Mouse (Mus musculus) limb, embryonic 15.5 days (tissue): ENCODE data around the gene Ndufa8. TPM values are rescaled to one million over a fixed set of nuclear protein-coding genes. Genes with fewer than 3 reads are reported as not detected.

Experiments used
- ATAC-seq: fragments of 200-750 bp; cut with Nextera tagmentation; 2 replicates; pipeline ENCODE4 v1.8.0; 2017; ENCODE audit warnings: low read depth, moderate TSS enrichment; ENCODE audit not compliant: insufficient number of reproducible peaks, low FRiP score, low TSS enrichment
- H3K27ac ChIP-seq: fragments of 300-500 bp; sonication (generic); 2 replicates; pipeline ENCODE4 v1.5.1; 2015; ENCODE audit warnings: moderate library complexity, mild to moderate bottlenecking, inconsistent platforms
- H3K27me3 ChIP-seq: fragments of 300-500 bp; sonication (generic); 2 replicates; pipeline ENCODE4 v1.6.1; 2015; ENCODE audit warnings: inconsistent platforms
- H3K36me3 ChIP-seq: fragments of 300-500 bp; sonication (generic); 2 replicates; pipeline ENCODE4 v1.6.1; 2015; ENCODE audit warnings: inconsistent platforms
- H3K4me1 ChIP-seq: fragments of 300-500 bp; sonication (generic); 2 replicates; pipeline ENCODE4 v1.6.1; 2015; ENCODE audit warnings: inconsistent platforms
- H3K4me2 ChIP-seq: fragments of 300-500 bp; sonication (generic); 2 replicates; pipeline ENCODE4 v1.6.1; 2015; ENCODE audit warnings: mild to moderate bottlenecking, inconsistent platforms
- H3K4me3 ChIP-seq: fragments of 300-500 bp; sonication (generic); 2 replicates; pipeline ENCODE4 v1.5.1; 2015; ENCODE audit warnings: mild to moderate bottlenecking, inconsistent platforms
- H3K9ac ChIP-seq: fragments of 300-500 bp; sonication (generic); 2 replicates; pipeline ENCODE4 v1.6.1; 2015; ENCODE audit warnings: inconsistent platforms
- H3K9me3 ChIP-seq: fragments of 300-500 bp; sonication (generic); 2 replicates; pipeline ENCODE4 v1.6.1; 2016; ENCODE audit warnings: inconsistent platforms
- WGBS: fragments of 180-500 bp; shearing (Covaris S2); methylation state at CpG from one replicate; pipeline ENCODE4 v1.1.7; 2015; 5-methylcytosine and 5-hydroxymethylcytosine counted together
- polyA plus RNA-seq: library from polyadenylated mRNA; unstranded; fragments of >200 nt; fragmentation: Nextera tagmentation; extraction: Ambion mirVana; gene quantifications from 2 replicates; pipeline ENCODE4 v1.2.1, GENCODE M21; 2015

Gene Ndufa8
- polyA plus RNA-seq: 210 and 231 TPM in 2 replicates

GRCm38 (mm10) chr2:36048748-36049566, at the start of gene Ndufa8, which contains the start of gene Morn5:
Gene Ndufa8 (minus strand): TSS chr2:36049406.
Gene Morn5 (plus strand): TSS chr2:36049458.
- Histone ChIP-seq H3K4me1 (peaks cover 15% of the 10 kb centered on the region), H3K27ac (peak within 1 kb of the TSS; percentile 58), H3K9ac (peak within 1 kb of the TSS; percentile 68), H3K27me3 (no peaks in the 10 kb centered on the region), H3K4me3 (peak within 1 kb of the TSS; percentile 78), H3K36me3 (peaks cover 14% of the 10 kb centered on the region), H3K4me2 (peak within 1 kb of the TSS; percentile 62), H3K9me3 (no peaks in the 10 kb centered on the region)
- WGBS: under 1% methylated on average over 44 of the region's 44 CpGs
- peak; percentile 96 for ATAC-seq

- H3K4me3 ChIP-seq: no peak overlapping the region
- H3K4me2 ChIP-seq: no peak overlapping the region
- H3K36me3 ChIP-seq: no peaks in the 10 kb centered on the region
- H3K9me3 ChIP-seq: no peaks in the 10 kb centered on the region
- 6% methylated on average over 5 of the region's 5 CpGs for WGBS
- no peak for ATAC-seq
- H3K27me3 ChIP-seq: peaks cover 99% of the 10 kb centered on the region
- peaks cover 16% of the 10 kb centered on the region for H3K4me1 ChIP-seq
- H3K27ac ChIP-seq: no peak overlapping the region
- H3K9ac ChIP-seq: no peak overlapping the region
Measured at GRCm38 (mm10) chr2:36098021-36098420, 48.8 kb upstream of the Ndufa8 start.

GRCm38 (mm10) chr2:36097129-36097815, 48.1 kb upstream of the Ndufa8 start:
- no peak for ATAC-seq
- Histone ChIP-seq H3K27me3 (peaks cover 99% of the 10 kb centered on the region), H3K4me2 (no peak overlapping the region), H3K9me3 (no peaks in the 10 kb centered on the region), H3K36me3 (no peaks in the 10 kb centered on the region), H3K4me3 (no peak overlapping the region), H3K27ac (no peak overlapping the region), H3K4me1 (peaks cover 9% of the 10 kb centered on the region), H3K9ac (no peak overlapping the region)
- 5% methylated on average over 18 of the region's 18 CpGs for WGBS

GRCm38 (mm10) chr2:36093914-36094475, 44.8 kb upstream of the Ndufa8 start:
- no peak overlapping the region for H3K4me3 ChIP-seq
- peaks cover 19% of the 10 kb centered on the region for H3K4me1 ChIP-seq
- WGBS: 4% methylated on average over 31 of the region's 31 CpGs
- ATAC-seq: no peak
- H3K27me3 ChIP-seq: peaks cover 100% of the 10 kb centered on the region
- no peak overlapping the region for H3K27ac ChIP-seq
- no peaks in the 10 kb centered on the region for H3K36me3 ChIP-seq
- no peaks in the 10 kb centered on the region for H3K9me3 ChIP-seq
- H3K4me2 ChIP-seq: no peak overlapping the region
- no peak overlapping the region for H3K9ac ChIP-seq

- no peaks in the 10 kb centered on the region for H3K9me3 ChIP-seq
- no peak overlapping the region for H3K9ac ChIP-seq
- peaks cover 19% of the 10 kb centered on the region for H3K4me1 ChIP-seq
- no peaks in the 10 kb centered on the region for H3K36me3 ChIP-seq
- H3K27me3 ChIP-seq: peaks cover 98% of the 10 kb centered on the region
- 26% methylated on average over 7 of the region's 7 CpGs for WGBS
- no peak for ATAC-seq
- no peak overlapping the region for H3K27ac ChIP-seq
- H3K4me3 ChIP-seq: no peak overlapping the region
- no peak overlapping the region for H3K4me2 ChIP-seq
Measured at GRCm38 (mm10) chr2:36093301-36093700, 44.1 kb upstream of the Ndufa8 start.

- Histone ChIP-seq H3K9ac (no peak overlapping the region), H3K36me3 (no peaks in the 10 kb centered on the region), H3K4me2 (no peak overlapping the region), H3K27ac (no peak overlapping the region), H3K4me1 (peaks cover 19% of the 10 kb centered on the region), H3K9me3 (no peaks in the 10 kb centered on the region), H3K27me3 (peaks cover 97% of the 10 kb centered on the region), H3K4me3 (no peak overlapping the region)
- no peak for ATAC-seq
- WGBS: 8% methylated on average over 4 of the region's 4 CpGs
Measured at GRCm38 (mm10) chr2:36092748-36093147, 43.5 kb upstream of the Ndufa8 start.

- Histone ChIP-seq H3K27ac (no peak overlapping the region), H3K36me3 (no peaks in the 10 kb centered on the region), H3K4me1 (peaks cover 19% of the 10 kb centered on the region), H3K9me3 (no peaks in the 10 kb centered on the region), H3K4me2 (peak overlapping the region; percentile 81), H3K4me3 (peak overlapping the region; percentile 42), H3K9ac (no peak overlapping the region), H3K27me3 (peaks cover 97% of the 10 kb centered on the region)
- 2% methylated on average over 69 of the region's 70 CpGs for WGBS
- ATAC-seq: peak; percentile 61
Measured at GRCm38 (mm10) chr2:36090853-36091741, 41.9 kb upstream of the Ndufa8 start.

- Histone ChIP-seq H3K4me2 (no peak overlapping the region), H3K4me3 (no peak overlapping the region), H3K27ac (no peak overlapping the region), H3K9me3 (no peaks in the 10 kb centered on the region), H3K27me3 (peaks cover 90% of the 10 kb centered on the region), H3K4me1 (peaks cover 18% of the 10 kb centered on the region), H3K9ac (no peak overlapping the region), H3K36me3 (no peaks in the 10 kb centered on the region)
- 67% methylated on average over 3 of the region's 3 CpGs for WGBS
- no peak for ATAC-seq
Measured at GRCm38 (mm10) chr2:36089190-36089589, 40.0 kb upstream of the Ndufa8 start.

- Histone ChIP-seq H3K4me1 (no peaks in the 10 kb centered on the region), H3K36me3 (no peaks in the 10 kb centered on the region), H3K27me3 (peaks cover 48% of the 10 kb centered on the region), H3K4me3 (no peak overlapping the region), H3K27ac (no peak overlapping the region), H3K9ac (no peak overlapping the region), H3K9me3 (no peaks in the 10 kb centered on the region), H3K4me2 (no peak overlapping the region)
- 79% methylated on average over 1 of the region's 1 CpGs for whole genome bisulfite sequencing
- no peak for ATAC-seq
Measured at GRCm38 (mm10) chr2:36085041-36085440, 35.8 kb upstream of the Ndufa8 start.

- 79% methylated on average over 9 of the region's 9 CpGs for WGBS
- no peak overlapping the region for H3K4me3 ChIP-seq
- H3K4me2 ChIP-seq: no peak overlapping the region
- H3K27me3 ChIP-seq: peaks cover 29% of the 10 kb centered on the region
- no peak overlapping the region for H3K9ac ChIP-seq
- H3K4me1 ChIP-seq: peaks cover 7% of the 10 kb centered on the region; the same call in 1 of the 2 replicates
- H3K27ac ChIP-seq: no peak overlapping the region
- H3K36me3 ChIP-seq: no peaks in the 10 kb centered on the region
- no peaks in the 10 kb centered on the region for H3K9me3 ChIP-seq
- ATAC-seq: no peak
Measured at GRCm38 (mm10) chr2:36082802-36083580, 33.8 kb upstream of the Ndufa8 start.

GRCm38 (mm10) chr2:36081446-36081845, 32.2 kb upstream of the Ndufa8 start:
- peaks cover 16% of the 10 kb centered on the region; the same call in 1 of the 2 replicates for H3K4me1 ChIP-seq
- 24% methylated on average over 9 of the region's 9 CpGs for WGBS
- ATAC-seq: no peak

More at GRCm38 (mm10) chr2:36081446-36081845, 32.2 kb upstream of the Ndufa8 start:
- Histone ChIP-seq H3K27me3 (peaks cover 15% of the 10 kb centered on the region), H3K4me3 (no peak overlapping the region), H3K9ac (no peak overlapping the region), H3K27ac (no peak overlapping the region), H3K9me3 (no peaks in the 10 kb centered on the region), H3K36me3 (no peaks in the 10 kb centered on the region), H3K4me2 (no peak overlapping the region)
